ENCODE assay signal across 8 mouse cellular contexts in genomic region chr4:134922925-134923244, GRCm38 (mm10). TPM values are rescaled to one million over a fixed set of nuclear protein-coding genes. Genes with fewer than 3 reads are reported as not detected.
DNase-seq lines count a peak whose midpoint lies in the region; ATAC-seq lines count a peak whose summit lies in the region.

No protein-coding gene starts in this region.

- H3K36me3 ChIP-seq in intestine, embryonic 14.5 days (ENCODE audit: control insufficient read depth, insufficient read depth, low read length): peaks cover 32% of the 10 kb centered on the region
- H3K36me3 ChIP-seq in limb, embryonic 12.5 days: peaks cover 28% of the 10 kb centered on the region
- peaks cover 31% of the 10 kb centered on the region for H3K36me3 ChIP-seq in midbrain, embryonic 14.5 days (ENCODE audit: control insufficient read depth, insufficient read depth, low read length)

- DNase-seq in Muller cell, postnatal 12 days (ENCODE audit: inconsistent ontology term): peak; percentile 81
- DNase-seq in cerebellum, adult 9-11 months: peak; percentile 76
- DNase-seq in gastrocnemius, adult 8-10 months (ENCODE audit: low spot score in 2 of 2): peak; percentile 60 to 67
- no peak for DNase-seq in intestine, embryonic 14.5 days (ENCODE audit: low spot score)
- DNase-seq in midbrain, embryonic 14.5 days: peak; percentile 78
- peak; percentile 67 to 77 for DNase-seq in spleen, postnatal 36 days (ENCODE audit: low spot score in 2 of 2)

- under 1% methylated on average over 13 of the region's 13 CpGs for WGBS in intestine, embryonic 14.5 days
- WGBS in limb, embryonic 12.5 days: 0% methylated on average over 13 of the region's 13 CpGs
- WGBS in midbrain, embryonic 14.5 days: under 1% methylated on average over 13 of the region's 13 CpGs

- H3K4me2 ChIP-seq in intestine, embryonic 14.5 days (ENCODE audit: low read length): peak overlapping the region; percentile 93
- peak overlapping the region; percentile 81 for H3K4me2 ChIP-seq in limb, embryonic 12.5 days
- peak overlapping the region; percentile 95 for H3K4me2 ChIP-seq in midbrain, embryonic 14.5 days (ENCODE audit: low read length)

- no peaks in the 10 kb centered on the region for H3K9me3 ChIP-seq in intestine, embryonic 14.5 days (ENCODE audit: control insufficient read depth, low read length)
- no peaks in the 10 kb centered on the region for H3K9me3 ChIP-seq in limb, embryonic 12.5 days
- H3K9me3 ChIP-seq in midbrain, embryonic 14.5 days (ENCODE audit: control insufficient read depth, low read length): no peaks in the 10 kb centered on the region

- H3K27ac ChIP-seq in intestine, embryonic 14.5 days (ENCODE audit: low read depth): peak overlapping the region; percentile 93
- H3K27ac ChIP-seq in limb, embryonic 12.5 days: peak overlapping the region; percentile 92
- peak overlapping the region; percentile 92 for H3K27ac ChIP-seq in midbrain, embryonic 14.5 days (replicated peaks; ENCODE audit: low read depth, low read length)

- H3K9ac ChIP-seq in intestine, embryonic 14.5 days (ENCODE audit: low read length): peak overlapping the region; percentile 98
- H3K9ac ChIP-seq in limb, embryonic 12.5 days (replicated peaks): peak overlapping the region; percentile 97
- peak overlapping the region; percentile 53 for H3K9ac ChIP-seq in midbrain, embryonic 14.5 days (replicated peaks; ENCODE audit: low read length)

- peak overlapping the region; percentile 100 for H3K4me3 ChIP-seq in intestine, embryonic 14.5 days (ENCODE audit: low read depth, low read length)
- peak overlapping the region; percentile 100 for H3K4me3 ChIP-seq in limb, embryonic 12.5 days (replicated peaks)
- H3K4me3 ChIP-seq in midbrain, embryonic 14.5 days (replicated peaks; ENCODE audit: low read depth, low read length): peak overlapping the region; percentile 99

- peak; percentile 37 for ATAC-seq in intestine, embryonic 14.5 days (replicated peaks; ENCODE audit: low FRiP score, low TSS enrichment, low read depth)
- no peak for ATAC-seq in limb, embryonic 12.5 days (ENCODE audit: insufficient number of reproducible peaks, insufficient read depth, low FRiP score, low TSS enrichment, low read depth)
- ATAC-seq in midbrain, embryonic 14.5 days (ENCODE audit: low FRiP score, low TSS enrichment): peak; percentile 77; the same call in 1 of the 2 replicates
- ATAC-seq in megakaryocyte-erythroid progenitor cell, adult 5-6 weeks (replicated peaks; ENCODE audit: low FRiP score, low TSS enrichment, poor library complexity, severe bottlenecking): no peak

- H3K27me3 ChIP-seq in intestine, embryonic 14.5 days (replicated peaks; ENCODE audit: control insufficient read depth, insufficient read depth, low read length): no peaks in the 10 kb centered on the region
- H3K27me3 ChIP-seq in limb, embryonic 12.5 days: no peaks in the 10 kb centered on the region
- no peaks in the 10 kb centered on the region for H3K27me3 ChIP-seq in midbrain, embryonic 14.5 days (ENCODE audit: control insufficient read depth, insufficient read depth, low read length)

- peaks cover 15% of the 10 kb centered on the region; the same call in 1 of the 2 replicates for H3K4me1 ChIP-seq in intestine, embryonic 14.5 days (replicated peaks; ENCODE audit: control insufficient read depth, insufficient read depth, low read length)
- H3K4me1 ChIP-seq in limb, embryonic 12.5 days (replicated peaks): peaks cover 19% of the 10 kb centered on the region
- H3K4me1 ChIP-seq in midbrain, embryonic 14.5 days (ENCODE audit: control insufficient read depth, insufficient read depth, low read length): peaks cover 17% of the 10 kb centered on the region

RNA-seq across cellular contexts. Expression of gene Rsrp1, which starts 0.5 kb away (rescaled TPM):
- total RNA-seq in gastrocnemius, adult 8-10 months (2022): 100 to 1,000 TPM in 2 of 4 experiments, 10 to 100 TPM in 2; 98.0 to 149 (median 104) TPM
- polyA plus RNA-seq in intestine, embryonic 14.5 days (2014; fragmentation: Nextera tagmentation; extraction: Ambion mirVana): 400 and 437 TPM in 2 replicates
- 510 and 528 TPM in 2 replicates for polyA plus RNA-seq in limb, embryonic 12.5 days (2016; fragmentation: Nextera tagmentation; extraction: Ambion mirVana)
- 526 and 563 TPM in 2 replicates for polyA plus RNA-seq in midbrain, embryonic 14.5 days (2014; fragmentation: Nextera tagmentation; extraction: Ambion mirVana)
- total RNA-seq in megakaryocyte-erythroid progenitor cell, adult 5-6 weeks (2014; fragmentation: Nextera tagmentation): 371 and 563 TPM in 2 replicates
- 122 and 226 TPM in 2 replicates for total RNA-seq in megakaryocyte-erythroid progenitor cell, adult 5-6 weeks (2017)

RNA-seq across cellular contexts. Expression of gene Syf2, which starts 7.8 kb away (rescaled TPM):
- total RNA-seq in gastrocnemius, adult 8-10 months (2022): 10 to 100 TPM; 33.5 to 45.5 (median 39.6) TPM
- polyA plus RNA-seq in intestine, embryonic 14.5 days (2014; fragmentation: Nextera tagmentation; extraction: Ambion mirVana): 62.4 and 63.0 TPM in 2 replicates
- polyA plus RNA-seq in limb, embryonic 12.5 days (2016; fragmentation: Nextera tagmentation; extraction: Ambion mirVana): 72.9 and 73.8 TPM in 2 replicates
- 53.4 and 61.2 TPM in 2 replicates for polyA plus RNA-seq in midbrain, embryonic 14.5 days (2014; fragmentation: Nextera tagmentation; extraction: Ambion mirVana)
- 64.4 and 88.9 TPM in 2 replicates for total RNA-seq in megakaryocyte-erythroid progenitor cell, adult 5-6 weeks (2014; fragmentation: Nextera tagmentation)
- 208 and 338 TPM in 2 replicates for total RNA-seq in megakaryocyte-erythroid progenitor cell, adult 5-6 weeks (2017)

RNA-seq across cellular contexts. Expression of gene Tmem50a, which starts 8.1 kb away (rescaled TPM):
- total RNA-seq in gastrocnemius, adult 8-10 months (2022): 10 to 100 TPM; 26.4 to 33.9 (median 31.7) TPM
- polyA plus RNA-seq in intestine, embryonic 14.5 days (2014; fragmentation: Nextera tagmentation; extraction: Ambion mirVana): 152 and 159 TPM in 2 replicates
- 156 and 159 TPM in 2 replicates for polyA plus RNA-seq in limb, embryonic 12.5 days (2016; fragmentation: Nextera tagmentation; extraction: Ambion mirVana)
- 196 and 210 TPM in 2 replicates for polyA plus RNA-seq in midbrain, embryonic 14.5 days (2014; fragmentation: Nextera tagmentation; extraction: Ambion mirVana)
- 82.2 and 101 TPM in 2 replicates for total RNA-seq in megakaryocyte-erythroid progenitor cell, adult 5-6 weeks (2014; fragmentation: Nextera tagmentation)
- total RNA-seq in megakaryocyte-erythroid progenitor cell, adult 5-6 weeks (2017): 163 and 179 TPM in 2 replicates

RNA-seq across cellular contexts. Expression of gene Rhd, which starts 58.5 kb away (rescaled TPM):
- not detected for total RNA-seq in gastrocnemius, adult 8-10 months (2022)
- polyA plus RNA-seq in intestine, embryonic 14.5 days (2014; fragmentation: Nextera tagmentation; extraction: Ambion mirVana): 0.89 and 1.1 TPM in 2 replicates
- polyA plus RNA-seq in limb, embryonic 12.5 days (2016; fragmentation: Nextera tagmentation; extraction: Ambion mirVana): 7.8 TPM in 2 replicates
- polyA plus RNA-seq in midbrain, embryonic 14.5 days (2014; fragmentation: Nextera tagmentation; extraction: Ambion mirVana): 0.54 and 0.61 TPM in 2 replicates
- 163 and 165 TPM in 2 replicates for total RNA-seq in megakaryocyte-erythroid progenitor cell, adult 5-6 weeks (2014; fragmentation: Nextera tagmentation)
- total RNA-seq in megakaryocyte-erythroid progenitor cell, adult 5-6 weeks (2017): 119 and 185 TPM in 2 replicates

Comparison
In these comparisons a context has a peak if more than half of its experiments do, and no peak if none do; other contexts are left out.
1. ATAC-seq: peak in intestine, embryonic 14.5 days (single experiment) and midbrain, embryonic 14.5 days (single experiment); none in limb, embryonic 12.5 days (single experiment) and megakaryocyte-erythroid progenitor cell, adult 5-6 weeks (single experiment).
2. Peak in every context shown above with its lines, with median percentiles within 50 percentile points of each other: H3K27ac ChIP-seq, H3K4me2 ChIP-seq, H3K4me3 ChIP-seq and H3K9ac ChIP-seq.